Mouse (Mus musculus): ENCODE measurements around the gene Ece2. TPM values are rescaled to one million over a fixed set of nuclear protein-coding genes. Genes with fewer than 3 reads are reported as not detected.

Ece2 gene
- polyA plus RNA-seq, 1 experiment: 0.64 TPM

DNA sequence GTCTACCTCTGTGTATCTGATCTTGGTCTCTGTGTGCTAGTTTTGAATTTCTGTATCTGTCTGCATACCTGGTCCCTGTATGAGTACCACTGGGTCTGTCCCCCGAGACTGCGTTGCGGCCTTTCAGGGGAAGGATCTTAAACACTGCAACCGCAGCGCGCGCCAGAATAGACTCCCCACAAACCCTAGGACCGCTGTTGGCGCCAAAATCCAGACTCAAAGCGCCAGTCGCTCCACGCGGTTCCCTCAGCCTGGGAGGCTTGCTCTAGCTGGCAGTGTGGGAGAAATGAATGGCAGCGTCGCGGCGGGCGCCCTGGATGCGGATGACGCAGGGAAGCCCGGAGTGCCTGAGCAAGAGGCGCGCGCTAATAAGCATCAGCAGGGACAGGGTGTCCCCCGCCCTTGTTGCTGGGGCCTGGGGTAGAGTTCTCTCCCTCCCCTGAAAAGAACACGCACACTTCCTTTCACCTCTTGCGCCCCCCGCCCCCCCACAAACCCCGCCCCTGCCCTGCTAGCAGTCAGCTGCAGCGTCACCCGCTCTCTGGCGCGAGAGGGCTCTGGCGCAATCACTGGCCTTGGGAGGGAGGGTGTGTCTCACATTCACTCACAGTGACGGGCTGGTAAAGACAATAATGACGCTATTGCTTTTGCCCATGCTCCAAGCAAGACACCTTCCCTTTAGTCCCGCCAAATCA, 7.5 kb upstream of the Ece2 start:
- under 1% methylated on average over 37 of the region's 37 CpGs for WGBS
- Histone ChIP-seq H3K4me1 (ENCODE audit: control insufficient read depth, insufficient read depth, low read length) (peaks cover 9% of the 10 kb centered on the region), H3K4me3 (replicated peaks; ENCODE audit: extremely low read depth, low read depth, low read length) (peak overlapping the region; percentile 60)
- DNase-seq: peak; percentile 67
- no peak for TF ChIP-seq POLR2A (IDR thresholded peaks at IDR 0.05; ENCODE audit: borderline replicate concordance, extremely low read depth, low read depth, low read length)

DNA sequence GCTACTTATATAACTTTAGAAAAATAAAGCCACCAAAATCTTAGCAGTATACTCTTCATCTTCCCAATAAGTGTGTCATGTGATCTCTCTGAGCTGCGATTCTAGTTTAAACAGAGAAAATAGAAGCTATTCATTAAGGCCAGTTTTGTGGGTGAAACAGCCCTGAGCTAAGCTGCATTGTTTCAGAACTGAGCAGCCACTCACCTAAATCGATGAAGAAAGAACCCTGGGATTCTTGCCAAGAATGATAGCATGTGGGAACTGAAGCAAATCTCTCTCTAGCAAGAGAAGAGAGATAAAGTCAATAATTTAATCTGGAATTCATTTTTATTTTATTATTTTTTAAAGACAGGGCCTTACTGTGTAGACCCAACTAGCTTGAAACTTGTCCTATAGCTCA, 6.4 kb upstream of the Ece2 start:
- H3K4me3 ChIP-seq (replicated peaks; ENCODE audit: extremely low read depth, low read depth, low read length): no peak overlapping the region
- H3K4me1 ChIP-seq (ENCODE audit: control insufficient read depth, insufficient read depth, low read length): peaks cover 9% of the 10 kb centered on the region
- DNase-seq: no peak
- 48% methylated on average over 2 of the region's 2 CpGs for WGBS
- TF ChIP-seq CTCF (IDR thresholded peaks at IDR 0.05; ENCODE audit: insufficient read depth, low read length) (no peak), POLR2A (IDR thresholded peaks at IDR 0.05; ENCODE audit: borderline replicate concordance, extremely low read depth, low read depth, low read length) (no peak)

DNA sequence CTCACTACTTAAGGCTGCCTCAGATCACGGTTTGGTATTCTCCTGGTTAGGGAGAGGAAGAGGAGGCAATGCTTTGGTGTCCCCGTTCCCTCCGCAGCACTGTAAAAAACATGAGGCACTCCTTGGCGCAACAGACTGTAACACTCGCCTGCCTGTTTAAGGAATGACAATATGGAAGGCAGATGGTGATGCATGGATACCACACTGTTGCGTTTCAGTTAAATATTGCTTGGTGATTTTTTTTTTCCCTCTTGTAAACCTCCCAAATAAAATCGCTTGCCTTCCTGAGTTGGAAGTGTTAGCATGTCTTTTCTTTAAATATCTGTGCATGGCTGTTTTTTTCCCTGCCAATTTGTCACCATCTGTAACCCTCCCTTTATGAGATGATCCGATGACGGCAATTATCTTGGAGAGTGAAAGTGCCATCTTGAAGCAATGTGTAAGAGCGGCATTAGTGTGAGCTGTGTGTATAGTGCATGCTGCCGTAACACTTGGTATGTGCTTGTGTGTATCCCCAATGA, 697 bp upstream of the Ece2 start:
- Histone ChIP-seq H3K4me3 (replicated peaks; ENCODE audit: extremely low read depth, low read depth, low read length) (no peak overlapping the region), H3K4me1 (ENCODE audit: control insufficient read depth, insufficient read depth, low read length) (no peaks in the 10 kb centered on the region)
- no peak for DNase-seq
- WGBS: 57% methylated on average over 11 of the region's 11 CpGs
- TF ChIP-seq POLR2A (IDR thresholded peaks at IDR 0.05; ENCODE audit: borderline replicate concordance, extremely low read depth, low read depth, low read length) (no peak), CTCF (IDR thresholded peaks at IDR 0.05; ENCODE audit: insufficient read depth, low read length) (no peak)

DNA sequence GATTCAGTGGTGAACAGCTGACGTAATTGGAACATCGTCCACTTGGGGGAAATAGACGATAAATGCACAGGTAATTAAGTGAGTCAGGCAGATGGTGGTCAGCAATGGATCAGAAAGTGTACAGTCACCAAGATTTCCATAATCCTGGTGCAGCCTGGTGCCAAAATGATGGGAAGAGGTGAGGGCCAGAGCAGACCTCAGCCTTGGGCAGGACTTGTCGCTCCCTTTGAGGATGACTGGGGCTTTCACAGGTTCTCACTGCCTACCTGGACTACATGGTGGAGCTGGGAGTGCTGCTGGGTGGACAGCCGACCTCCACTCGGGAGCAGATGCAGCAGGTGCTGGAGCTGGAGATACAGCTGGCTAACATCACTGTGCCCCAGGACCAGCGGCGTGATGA, 7.8 kb downstream of the Ece2 start:
- 0 out of 2 replicates have a peak, but pooled peaks cover 2% of the 10 kb centered on the region for H3K4me1 ChIP-seq (ENCODE audit: control insufficient read depth, insufficient read depth, low read length)
- no peak overlapping the region for H3K4me3 ChIP-seq (replicated peaks; ENCODE audit: extremely low read depth, low read depth, low read length)
- TF ChIP-seq CTCF (IDR thresholded peaks at IDR 0.05; ENCODE audit: insufficient read depth, low read length): no peak
- no peak for TF ChIP-seq POLR2A (IDR thresholded peaks at IDR 0.05; ENCODE audit: borderline replicate concordance, extremely low read depth, low read depth, low read length)
- 66% methylated on average over 8 of the region's 8 CpGs for WGBS
- DNase-seq: no peak

DNA sequence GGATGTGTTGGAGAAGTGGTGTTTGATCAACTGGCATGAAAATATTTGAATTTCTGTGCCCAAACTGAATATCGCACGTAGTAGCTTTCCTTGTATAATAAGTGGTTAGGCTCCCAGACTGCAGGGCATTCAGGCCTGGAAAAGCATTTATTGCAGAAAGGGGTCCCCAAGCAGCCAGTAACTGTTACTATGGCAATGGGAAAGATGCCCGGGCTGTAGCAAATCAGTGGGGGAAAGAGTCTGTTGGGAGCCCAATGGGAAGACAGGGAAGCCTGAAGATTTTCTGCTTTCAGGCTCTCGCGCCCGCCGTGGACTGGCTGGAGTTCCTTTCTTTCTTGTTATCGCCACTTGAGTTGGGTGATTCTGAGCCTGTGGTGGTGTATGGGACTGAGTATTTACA, 8.7 kb downstream of the Ece2 start:
- Histone ChIP-seq H3K4me1 (ENCODE audit: control insufficient read depth, insufficient read depth, low read length) (0 out of 2 replicates have a peak, but pooled peaks cover 2% of the 10 kb centered on the region), H3K4me3 (replicated peaks; ENCODE audit: extremely low read depth, low read depth, low read length) (no peak overlapping the region)
- TF ChIP-seq CTCF (IDR thresholded peaks at IDR 0.05; ENCODE audit: insufficient read depth, low read length) (no peak), POLR2A (IDR thresholded peaks at IDR 0.05; ENCODE audit: borderline replicate concordance, extremely low read depth, low read depth, low read length) (no peak)
- no peak for DNase-seq
- 76% methylated on average over 8 of the region's 8 CpGs for WGBS

DNA sequence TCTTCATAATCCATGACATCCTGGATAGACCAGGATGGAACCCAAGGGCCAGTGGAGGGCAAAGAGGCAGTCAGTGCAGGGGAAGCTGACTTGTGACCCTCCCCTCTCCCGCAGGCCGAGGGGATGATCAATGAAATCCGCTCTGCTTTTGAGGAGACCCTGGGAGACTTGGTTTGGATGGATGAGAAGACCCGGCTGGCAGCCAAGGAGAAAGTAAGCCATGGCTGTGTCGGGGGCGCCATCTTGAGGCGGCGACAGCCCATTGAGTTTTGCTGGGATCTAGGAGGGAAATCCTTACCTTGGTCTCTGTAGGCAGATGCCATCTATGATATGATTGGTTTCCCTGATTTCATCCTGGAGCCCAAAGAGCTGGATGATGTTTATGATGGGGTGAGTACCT, 12.5 kb downstream of the Ece2 start:
- Histone ChIP-seq H3K4me3 (replicated peaks; ENCODE audit: extremely low read depth, low read depth, low read length) (no peak overlapping the region), H3K4me1 (ENCODE audit: control insufficient read depth, insufficient read depth, low read length) (0 out of 2 replicates have a peak, but pooled peaks cover 2% of the 10 kb centered on the region)
- DNase-seq: peak; percentile 71
- 3% methylated on average over 8 of the region's 8 CpGs for WGBS
- TF ChIP-seq CTCF (IDR thresholded peaks at IDR 0.05; ENCODE audit: insufficient read depth, low read length): peak; percentile 72
- TF ChIP-seq POLR2A (IDR thresholded peaks at IDR 0.05; ENCODE audit: borderline replicate concordance, extremely low read depth, low read depth, low read length): no peak

DNA sequence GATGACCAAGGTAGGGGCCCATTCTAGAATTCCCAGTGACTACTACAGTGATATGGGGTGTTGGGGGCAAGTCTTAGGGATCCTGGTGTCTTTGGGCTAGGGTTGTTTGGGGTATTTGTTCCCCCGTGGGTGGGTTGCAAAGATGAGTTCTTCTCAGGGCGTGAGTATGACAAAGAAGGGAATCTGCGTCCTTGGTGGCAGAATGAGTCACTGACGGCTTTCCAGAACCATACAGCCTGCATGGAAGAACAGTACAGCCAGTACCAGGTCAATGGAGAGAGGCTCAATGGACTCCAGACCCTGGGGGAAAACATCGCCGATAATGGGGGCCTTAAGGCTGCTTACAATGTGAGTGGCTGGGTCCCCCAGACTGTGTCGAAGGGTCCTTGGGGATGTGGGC, 14.3 kb downstream of the Ece2 start:
- Histone ChIP-seq H3K4me3 (replicated peaks; ENCODE audit: extremely low read depth, low read depth, low read length) (no peak overlapping the region), H3K4me1 (ENCODE audit: control insufficient read depth, insufficient read depth, low read length) (0 out of 2 replicates have a peak, but pooled peaks cover 2% of the 10 kb centered on the region)
- TF ChIP-seq POLR2A (IDR thresholded peaks at IDR 0.05; ENCODE audit: borderline replicate concordance, extremely low read depth, low read depth, low read length) (no peak), CTCF (IDR thresholded peaks at IDR 0.05; ENCODE audit: insufficient read depth, low read length) (no peak)
- 75% methylated on average over 7 of the region's 7 CpGs for WGBS
- no peak for DNase-seq

DNA sequence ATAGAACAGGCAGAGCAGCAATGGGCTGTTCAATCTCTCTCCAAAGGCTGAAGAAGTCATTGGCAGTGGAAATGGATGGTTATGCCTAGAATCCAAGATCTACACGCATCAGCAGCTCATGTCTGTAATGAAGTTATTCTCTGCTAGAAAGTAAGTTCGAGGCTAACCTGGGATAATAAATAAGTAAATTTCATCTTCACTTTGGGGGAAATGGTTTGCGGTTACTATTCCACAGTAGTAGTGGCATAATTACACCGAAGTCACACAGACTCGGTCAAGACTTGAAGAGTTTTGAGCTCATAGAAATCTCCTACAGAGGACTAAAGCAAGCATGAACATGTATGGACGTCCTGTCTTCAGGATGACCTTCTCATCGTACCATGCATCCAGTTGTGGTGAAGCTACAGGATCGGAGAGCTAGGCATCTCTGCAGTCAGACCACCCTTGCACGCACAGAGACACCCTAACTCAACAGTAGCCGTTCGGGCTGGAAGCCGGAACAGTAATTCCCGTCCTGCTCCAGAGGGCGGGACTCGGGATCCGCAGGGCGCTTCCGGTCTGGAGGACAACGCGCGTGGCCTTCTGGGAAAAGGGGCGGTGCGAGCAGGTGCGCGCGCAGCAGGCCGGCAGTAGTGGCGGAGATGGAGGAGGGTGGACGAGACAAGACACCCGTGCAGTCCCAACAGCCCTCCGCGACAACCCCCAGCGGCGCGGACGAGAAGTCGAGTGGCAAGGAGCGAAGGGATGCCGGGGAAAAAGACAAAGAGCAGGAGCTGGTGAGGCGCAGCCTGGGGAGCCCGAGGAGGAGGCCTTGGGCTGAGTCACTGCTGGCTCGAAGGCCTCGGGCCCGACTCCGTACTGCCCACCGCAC, 21.7 kb downstream of the Ece2 start, which contains the start of gene Psmd2:
TSS of gene Psmd2 (plus strand) at position 577 of the 871 bp plus-strand sequence.
- TF ChIP-seq CTCF (IDR thresholded peaks at IDR 0.05; ENCODE audit: insufficient read depth, low read length): no peak
- peak; percentile 90 for TF ChIP-seq POLR2A (IDR thresholded peaks at IDR 0.05; ENCODE audit: borderline replicate concordance, extremely low read depth, low read depth, low read length)
- 2% methylated on average over 46 of the region's 46 CpGs for WGBS
- peak within 1 kb of the TSS; percentile 98 for H3K4me3 ChIP-seq (replicated peaks; ENCODE audit: extremely low read depth, low read depth, low read length)
- H3K4me1 ChIP-seq (ENCODE audit: control insufficient read depth, insufficient read depth, low read length): no peaks in the 10 kb centered on the region; the same call in none of the 2 replicates
- peak; percentile 99 for DNase-seq

DNA sequence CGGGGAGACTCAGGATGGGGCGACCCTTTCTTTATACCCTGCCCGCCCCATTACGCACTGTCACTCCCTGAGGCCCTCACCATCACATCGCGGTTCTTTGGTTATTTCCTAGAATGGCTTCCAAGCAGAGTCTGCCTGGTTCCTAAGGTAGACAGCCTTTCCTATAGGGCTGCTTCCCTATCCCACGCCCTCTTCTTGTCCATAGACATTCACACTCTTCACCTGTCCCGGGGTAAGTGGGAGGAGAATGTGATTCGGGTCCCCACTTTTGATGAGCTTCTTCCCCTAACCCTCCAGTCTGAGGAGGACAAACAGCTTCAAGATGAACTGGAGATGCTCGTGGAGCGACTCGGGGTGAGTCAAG, 22.3 kb downstream of the Ece2 start:
- DNase-seq: no peak
- Histone ChIP-seq H3K4me1 (ENCODE audit: control insufficient read depth, insufficient read depth, low read length) (no peaks in the 10 kb centered on the region; the same call in none of the 2 replicates), H3K4me3 (replicated peaks; ENCODE audit: extremely low read depth, low read depth, low read length) (peak overlapping the region; percentile 98)
- TF ChIP-seq CTCF (IDR thresholded peaks at IDR 0.05; ENCODE audit: insufficient read depth, low read length): no peak
- TF ChIP-seq POLR2A (IDR thresholded peaks at IDR 0.05; ENCODE audit: borderline replicate concordance, extremely low read depth, low read depth, low read length): no peak
- 6% methylated on average over 12 of the region's 12 CpGs for WGBS

Measured in lung, adult 2 months (tissue).